Comparison of ENCODE assay signal across 11 mouse cellular contexts in the genomic region with DNA sequence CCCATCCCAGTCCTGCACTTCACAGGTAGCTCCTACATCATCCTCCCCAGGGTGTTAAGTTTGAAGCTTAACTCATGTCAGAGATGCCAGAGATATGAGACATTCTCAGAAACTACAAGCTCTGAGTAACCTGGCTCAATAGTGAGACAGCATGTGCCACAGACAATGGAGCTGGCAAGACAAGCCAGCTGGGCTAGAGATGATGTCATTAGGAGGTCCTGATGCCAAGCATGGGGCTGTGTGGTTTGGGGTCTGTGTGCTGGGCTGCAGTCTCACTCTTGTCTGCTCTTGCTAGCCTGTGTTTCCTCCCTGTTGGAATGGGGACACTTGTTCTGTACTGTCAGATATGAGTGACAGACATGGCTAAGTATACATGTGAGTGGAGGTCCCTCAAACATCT. TPM values are rescaled to one million over a fixed set of nuclear protein-coding genes. Genes with fewer than 3 reads are reported as not detected.
DNase-seq lines count a peak whose midpoint lies in the region.
"Had no signal": no experiment of that assay in that cellular context is flagged by ENCODE, and none has a peak within 500 bp of the region (broad histone marks: within the 10 kb centered on the region; RNA-seq: fewer than 3 reads in every experiment).

No protein-coding gene starts in this region.

- DNase-seq in cerebellum, postnatal 14 days: peak; percentile 47 to 52
- no peak for DNase-seq in cerebellum, adult 11-12 months
- DNase-seq in layer of hippocampus, adult 9-11 months: peak; percentile 32
- no peak for DNase-seq in layer of hippocampus, postnatal 25 days (ENCODE audit: extremely low spot score in 1 of 2, low spot score in 1 of 2)
- DNase-seq in Muller cell, postnatal 12 days (ENCODE audit: inconsistent ontology term): peak; percentile 17
- no peak for DNase-seq in urinary bladder, postnatal 10 days (ENCODE audit: low spot score)
- DNase-seq: adrenal gland, postnatal 14 days; B cell, adult 2 months; cerebellum, postnatal 36 days; gastrocnemius, adult 2 months; gastrocnemius, postnatal 25 days had no signal

RNA-seq across cellular contexts. Expression of a gene that starts 14.9 kb away (rescaled TPM):
- total RNA-seq in layer of hippocampus, postnatal 25 days (2021): 10 to 100 TPM; 37.2 to 48.5 TPM

Comparison
In these comparisons a context has a peak if more than half of its experiments do, and no peak if none do; other contexts are left out.
1. DNase-seq: peak in cerebellum, postnatal 14 days (2 of 2), layer of hippocampus, adult 9-11 months (single experiment) and Muller cell, postnatal 12 days (single experiment); none in cerebellum, adult 11-12 months (single experiment), layer of hippocampus, postnatal 25 days (0 of 2) and urinary bladder, postnatal 10 days (single experiment).